17 mouse cellular contexts compared by ENCODE assay signal in the genomic region with DNA sequence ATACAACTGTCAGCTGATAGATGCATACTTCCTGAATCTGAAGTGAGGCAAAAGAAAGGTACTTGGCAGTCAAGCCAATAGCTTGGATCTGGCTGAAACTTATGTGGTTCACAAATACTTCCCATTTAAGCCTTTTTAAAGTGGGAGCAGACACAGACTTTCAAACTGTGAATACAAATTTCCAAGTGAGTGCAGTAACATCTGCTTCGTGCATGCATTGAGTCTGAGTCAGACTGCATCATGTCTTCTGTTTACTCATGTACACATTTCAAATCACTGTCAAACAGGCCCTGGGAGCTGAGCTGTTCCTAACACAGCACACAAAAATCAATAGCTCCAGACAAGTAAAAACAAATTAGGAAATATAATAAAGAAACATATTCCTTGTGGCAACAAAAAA.
A peak's percentile ranks its signal among the peaks of the same experiment; 100 is the strongest.
DNase-seq lines count a peak whose midpoint lies in the region; ATAC-seq and TF ChIP-seq lines count a peak whose summit lies in the region.
"Had no signal": no experiment of that assay in that cellular context is flagged by ENCODE, and none has a peak within 500 bp of the region (broad histone marks: within the 10 kb centered on the region; RNA-seq: fewer than 3 reads in every experiment).

No protein-coding gene starts in this region.

- DNase-seq in forebrain, embryonic 11.5 days (ENCODE audit: low spot score): no peak
- DNase-seq in midbrain, embryonic 11.5 days (ENCODE audit: low spot score, missing footprints): no peak
- DNase-seq in forebrain, postnatal 0 days: peak; percentile 59
- peak; percentile 6 for DNase-seq in retina, postnatal 1 day
- no peak for DNase-seq in testis, postnatal 14 days (ENCODE audit: low spot score)
- DNase-seq in cerebellum, adult 9-11 months: no peak
- DNase-seq: adrenal gland, postnatal 36 days; cerebellum, adult 11 months; lung, postnatal 14 days had no signal

- no peak for TF ChIP-seq CTCF in forebrain, postnatal 0 days (IDR thresholded peaks at IDR 0.05; ENCODE audit: low read depth)

- 61% methylated on average over 1 of the region's 1 CpGs for WGBS in forebrain, embryonic 13.5 days
- 94% methylated on average over 1 of the region's 1 CpGs for WGBS in forebrain, embryonic 11.5 days
- WGBS in midbrain, embryonic 12.5 days: 70% methylated on average over 1 of the region's 1 CpGs
- WGBS in midbrain, embryonic 11.5 days: 85% methylated on average over 1 of the region's 1 CpGs
- 31% methylated on average over 1 of the region's 1 CpGs for WGBS in forebrain, postnatal 0 days

- ATAC-seq in forebrain, embryonic 13.5 days: peak; percentile 86; the same call in 1 of the 2 replicates
- ATAC-seq in forebrain, embryonic 11.5 days (replicated peaks; ENCODE audit: low FRiP score): no peak
- 0 out of 2 replicates have a peak, but pooled peaks have one; percentile 49 for ATAC-seq in midbrain, embryonic 12.5 days (ENCODE audit: low FRiP score, low read depth)
- no peak for ATAC-seq in midbrain, embryonic 11.5 days (ENCODE audit: low FRiP score)
- ATAC-seq in forebrain, postnatal 0 days: peak; percentile 94
- ATAC-seq: intestine, embryonic 15.5 days; Patski had no signal

- no peak overlapping the region for H3K4me2 ChIP-seq in forebrain, embryonic 13.5 days
- no peak overlapping the region for H3K4me2 ChIP-seq in forebrain, embryonic 11.5 days (ENCODE audit: low read depth, low read length, severe bottlenecking)
- H3K4me2 ChIP-seq in midbrain, embryonic 12.5 days (replicated peaks): no peak overlapping the region
- no peak overlapping the region for H3K4me2 ChIP-seq in midbrain, embryonic 11.5 days
- no peak overlapping the region for H3K4me2 ChIP-seq in forebrain, postnatal 0 days (ENCODE audit: low read depth)
- H3K4me2 ChIP-seq: heart, embryonic 13.5 days; intestine, embryonic 15.5 days; kidney, embryonic 15.5 days; limb, embryonic 13.5 days had no signal

- no peak overlapping the region for H3K4me3 ChIP-seq in forebrain, embryonic 13.5 days
- H3K4me3 ChIP-seq in forebrain, embryonic 11.5 days (ENCODE audit: low read depth, low read length): no peak overlapping the region
- no peak overlapping the region for H3K4me3 ChIP-seq in midbrain, embryonic 12.5 days
- H3K4me3 ChIP-seq in midbrain, embryonic 11.5 days (ENCODE audit: low read depth, low read length): no peak overlapping the region
- no peak overlapping the region for H3K4me3 ChIP-seq in forebrain, postnatal 0 days (ENCODE audit: low read depth, low read length)
- H3K4me3 ChIP-seq: heart, embryonic 13.5 days; intestine, embryonic 15.5 days; kidney, embryonic 15.5 days; layer of hippocampus, adult 2 months; limb, embryonic 13.5 days had no signal

- no peak overlapping the region for H3K9ac ChIP-seq in forebrain, embryonic 13.5 days
- H3K9ac ChIP-seq in forebrain, embryonic 11.5 days (ENCODE audit: low read length): no peak overlapping the region
- H3K9ac ChIP-seq in midbrain, embryonic 12.5 days (replicated peaks): no peak overlapping the region
- H3K9ac ChIP-seq in midbrain, embryonic 11.5 days (ENCODE audit: low read length): no peak overlapping the region
- no peak overlapping the region for H3K9ac ChIP-seq in forebrain, postnatal 0 days
- H3K9ac ChIP-seq: heart, embryonic 13.5 days; intestine, embryonic 15.5 days; kidney, embryonic 15.5 days; limb, embryonic 13.5 days had no signal

- no peaks in the 10 kb centered on the region for H3K4me1 ChIP-seq in forebrain, embryonic 13.5 days
- no peaks in the 10 kb centered on the region for H3K4me1 ChIP-seq in forebrain, embryonic 11.5 days (replicated peaks; ENCODE audit: control insufficient read depth, insufficient read depth, low read length)
- H3K4me1 ChIP-seq in midbrain, embryonic 12.5 days: no peaks in the 10 kb centered on the region
- H3K4me1 ChIP-seq in midbrain, embryonic 11.5 days (ENCODE audit: control insufficient read depth, insufficient read depth, low read length): no peaks in the 10 kb centered on the region
- no peaks in the 10 kb centered on the region for H3K4me1 ChIP-seq in forebrain, postnatal 0 days (ENCODE audit: insufficient read depth)
- H3K4me1 ChIP-seq: heart, embryonic 13.5 days; intestine, embryonic 15.5 days; kidney, embryonic 15.5 days; limb, embryonic 13.5 days had no signal

- H3K27me3 ChIP-seq in forebrain, embryonic 13.5 days: no peaks in the 10 kb centered on the region
- H3K27me3 ChIP-seq in forebrain, embryonic 11.5 days (ENCODE audit: control insufficient read depth, insufficient read depth, low read length): no peaks in the 10 kb centered on the region
- no peaks in the 10 kb centered on the region for H3K27me3 ChIP-seq in midbrain, embryonic 12.5 days
- no peaks in the 10 kb centered on the region for H3K27me3 ChIP-seq in midbrain, embryonic 11.5 days (ENCODE audit: control insufficient read depth, insufficient read depth, low read length)
- H3K27me3 ChIP-seq in forebrain, postnatal 0 days (ENCODE audit: insufficient read depth, low read length): no peaks in the 10 kb centered on the region
- H3K27me3 ChIP-seq: heart, embryonic 13.5 days; intestine, embryonic 15.5 days; kidney, embryonic 15.5 days; limb, embryonic 13.5 days; Patski had no signal

- no peak overlapping the region for H3K27ac ChIP-seq in forebrain, embryonic 13.5 days
- H3K27ac ChIP-seq in forebrain, embryonic 11.5 days (ENCODE audit: low read depth, low read length): no peak overlapping the region
- no peak overlapping the region for H3K27ac ChIP-seq in midbrain, embryonic 12.5 days (replicated peaks)
- H3K27ac ChIP-seq in midbrain, embryonic 11.5 days (ENCODE audit: low read depth, low read length): no peak overlapping the region
- no peak overlapping the region for H3K27ac ChIP-seq in forebrain, postnatal 0 days (ENCODE audit: low read depth, low read length)
- H3K27ac ChIP-seq: heart, embryonic 13.5 days; intestine, embryonic 15.5 days; kidney, embryonic 15.5 days; layer of hippocampus, adult 2 months; limb, embryonic 13.5 days had no signal

- no peaks in the 10 kb centered on the region for H3K9me3 ChIP-seq in forebrain, embryonic 13.5 days (replicated peaks)
- no peaks in the 10 kb centered on the region for H3K9me3 ChIP-seq in forebrain, embryonic 11.5 days (ENCODE audit: control insufficient read depth, low read length)
- no peaks in the 10 kb centered on the region for H3K9me3 ChIP-seq in midbrain, embryonic 12.5 days
- no peaks in the 10 kb centered on the region for H3K9me3 ChIP-seq in midbrain, embryonic 11.5 days (ENCODE audit: control insufficient read depth, low read length)
- no peaks in the 10 kb centered on the region for H3K9me3 ChIP-seq in forebrain, postnatal 0 days (ENCODE audit: low read length)
- H3K9me3 ChIP-seq: heart, embryonic 13.5 days; intestine, embryonic 15.5 days; kidney, embryonic 15.5 days; limb, embryonic 13.5 days had no signal

- no peaks in the 10 kb centered on the region for H3K36me3 ChIP-seq in forebrain, embryonic 13.5 days (ENCODE audit: poor library complexity, severe bottlenecking)
- H3K36me3 ChIP-seq in forebrain, embryonic 11.5 days (ENCODE audit: control insufficient read depth, insufficient read depth, low read length): no peaks in the 10 kb centered on the region
- no peaks in the 10 kb centered on the region for H3K36me3 ChIP-seq in midbrain, embryonic 12.5 days
- no peaks in the 10 kb centered on the region for H3K36me3 ChIP-seq in midbrain, embryonic 11.5 days (ENCODE audit: control insufficient read depth, insufficient read depth, low read length)
- no peaks in the 10 kb centered on the region for H3K36me3 ChIP-seq in forebrain, postnatal 0 days (ENCODE audit: insufficient read depth)
- H3K36me3 ChIP-seq: heart, embryonic 13.5 days; intestine, embryonic 15.5 days; kidney, embryonic 15.5 days; limb, embryonic 13.5 days had no signal

Comparison
In these comparisons a context has a peak if more than half of its experiments do, and no peak if none do; other contexts are left out.
1. ATAC-seq: peak in forebrain, embryonic 13.5 days (single experiment), midbrain, embryonic 12.5 days (single experiment) and forebrain, postnatal 0 days (single experiment); none in forebrain, embryonic 11.5 days (single experiment) and midbrain, embryonic 11.5 days (single experiment).
2. DNase-seq: peak in forebrain, postnatal 0 days (single experiment) and retina, postnatal 1 day (single experiment); none in forebrain, embryonic 11.5 days (single experiment), midbrain, embryonic 11.5 days (single experiment), testis, postnatal 14 days (single experiment) and cerebellum, adult 9-11 months (single experiment).